Mouse (Mus musculus) forebrain, embryonic 10.5 days (tissue): ENCODE results near the gene Med7. TPM values are rescaled to one million over a fixed set of nuclear protein-coding genes. Genes with fewer than 3 reads are reported as not detected.

Source experiments
- DNase-seq: peaks from one replicate; pipeline ENCODE4 v3.0.0-alpha.2; 2017; ENCODE audit warnings: low spot score; ENCODE audit errors: extremely low spot score
- H3K27ac ChIP-seq: fragments of 300-500 bp; sonication (generic); 2 replicates; pipeline ENCODE4 v1.5.1; 2016; ENCODE audit warnings: mild to moderate bottlenecking
- H3K27me3 ChIP-seq: fragments of 300-500 bp; sonication (generic); 2 replicates; pipeline ENCODE4 v1.6.1; 2016; ENCODE audit warnings: mild to moderate bottlenecking; ENCODE audit not compliant: poor library complexity, severe bottlenecking
- H3K36me3 ChIP-seq: fragments of 300-500 bp; sonication (generic); replicated peaks from 2 replicates; pipeline ENCODE4 v1.6.1; 2016; ENCODE audit warnings: mild to moderate bottlenecking, moderate library complexity
- H3K4me1 ChIP-seq: fragments of 300-500 bp; sonication (generic); 2 replicates; pipeline ENCODE4 v1.6.1; 2016
- H3K4me3 ChIP-seq: fragments of 300-500 bp; sonication (generic); 2 replicates; pipeline ENCODE4 v1.5.1; 2016; ENCODE audit warnings: mild to moderate bottlenecking, moderate library complexity
- H3K9me3 ChIP-seq: fragments of 300-500 bp; sonication (generic); 2 replicates; pipeline ENCODE4 v1.6.1; 2016; ENCODE audit warnings: mild to moderate bottlenecking, moderate library complexity
- WGBS: fragments of 180-500 bp; shearing (Covaris S2); methylation state at CpG from one replicate; pipeline ENCODE4 v1.1.7; 2016; 5-methylcytosine and 5-hydroxymethylcytosine counted together
- polyA plus RNA-seq: library from polyadenylated mRNA; unstranded; fragments of >200 nt; fragmentation: Nextera tagmentation; extraction: Ambion mirVana; gene quantifications from 2 replicates; pipeline ENCODE4 v1.2.1, GENCODE M21; 2016

Med7 gene
- polyA plus RNA-seq, 1 experiment from 2014 or later = 96.8 TPM

- WGBS = 94% methylated on average over 2 of the region's 2 CpGs
- H3K4me3 ChIP-seq = no peak overlapping the region
- DNase-seq = no peak
Observed at GRCm38 (mm10) chr11:46466878-46467277, 30.2 kb downstream of the Med7 start.

GRCm38 (mm10) chr11:46474220-46474619, 37.5 kb downstream of the Med7 start:
- H3K4me1 ChIP-seq = no peaks in the 10 kb centered on the region
- H3K4me3 ChIP-seq = no peak overlapping the region
- no peaks in the 10 kb centered on the region for H3K36me3 ChIP-seq
- H3K9me3 ChIP-seq = no peaks in the 10 kb centered on the region
- no peaks in the 10 kb centered on the region for H3K27me3 ChIP-seq
- 96% methylated on average over 4 of the region's 4 CpGs for WGBS
- DNase-seq = no peak
- no peak overlapping the region for H3K27ac ChIP-seq

More at GRCm38 (mm10) chr11:46466878-46467277, 30.2 kb downstream of the Med7 start:
- Histone ChIP-seq H3K36me3 (no peaks in the 10 kb centered on the region), H3K4me1 (no peaks in the 10 kb centered on the region), H3K9me3 (no peaks in the 10 kb centered on the region), H3K27ac (no peak overlapping the region), H3K27me3 (no peaks in the 10 kb centered on the region)

- Histone ChIP-seq H3K27me3 (no peaks in the 10 kb centered on the region), H3K36me3 (no peaks in the 10 kb centered on the region), H3K4me1 (no peaks in the 10 kb centered on the region), H3K9me3 (no peaks in the 10 kb centered on the region), H3K27ac (no peak overlapping the region), H3K4me3 (no peak overlapping the region)
- no peak for DNase-seq
- 92% methylated on average over 9 of the region's 9 CpGs for WGBS
Observed at GRCm38 (mm10) chr11:46479311-46479710, 42.6 kb downstream of the Med7 start.

GRCm38 (mm10) chr11:46480517-46480916, 43.8 kb downstream of the Med7 start:
- H3K9me3 ChIP-seq = no peaks in the 10 kb centered on the region
- H3K27me3 ChIP-seq = no peaks in the 10 kb centered on the region
- no peak overlapping the region for H3K4me3 ChIP-seq
- 85% methylated on average over 7 of the region's 7 CpGs for WGBS
- H3K4me1 ChIP-seq = no peaks in the 10 kb centered on the region
- no peak overlapping the region for H3K27ac ChIP-seq
- no peaks in the 10 kb centered on the region for H3K36me3 ChIP-seq
- DNase-seq = no peak

- Histone ChIP-seq H3K4me3 (no peak overlapping the region), H3K27me3 (no peaks in the 10 kb centered on the region), H3K9me3 (no peaks in the 10 kb centered on the region), H3K36me3 (no peaks in the 10 kb centered on the region), H3K27ac (no peak overlapping the region), H3K4me1 (peaks cover 4% of the 10 kb centered on the region; the same call in 1 of the 2 replicates)
- DNase-seq = no peak
- WGBS = 15% methylated on average over 1 of the region's 1 CpGs
Observed at GRCm38 (mm10) chr11:46488231-46488630, 51.5 kb downstream of the Med7 start.

GRCm38 (mm10) chr11:46488650-46489049, 51.9 kb downstream of the Med7 start:
- Histone ChIP-seq H3K27me3 (no peaks in the 10 kb centered on the region), H3K27ac (no peak overlapping the region), H3K4me1 (peaks cover 4% of the 10 kb centered on the region; the same call in 1 of the 2 replicates), H3K4me3 (no peak overlapping the region), H3K9me3 (no peaks in the 10 kb centered on the region), H3K36me3 (no peaks in the 10 kb centered on the region)
- WGBS = 86% methylated on average over 2 of the region's 2 CpGs
- no peak for DNase-seq

Other genes starting within 250 kb of the Med7 start
- 0.43 and 0.66 TPM in 2 replicates for gene Fndc9, start 201.4 kb upstream of the Med7 start, polyA plus RNA-seq
- 23.1 and 25.0 TPM in 2 replicates for gene Cyfip2, start 124.1 kb upstream of the Med7 start, polyA plus RNA-seq
- gene Itk, start 47.4 kb upstream of the Med7 start, polyA plus RNA-seq = not detected in 2 replicates
- not detected in 2 replicates for gene Fam71b, start 40.4 kb upstream of the Med7 start, polyA plus RNA-seq
- gene Havcr2, start 18.0 kb downstream of the Med7 start, polyA plus RNA-seq = 0.10 TPM in 1 of 2 replicates, not detected in the other
- not detected in 2 replicates for gene Gm12169, start 87.3 kb downstream of the Med7 start, polyA plus RNA-seq
- gene BC053393, start 134.6 kb downstream of the Med7 start, polyA plus RNA-seq = not detected in 2 replicates
- not detected in 2 replicates for gene Dppa1, start 192.3 kb downstream of the Med7 start, polyA plus RNA-seq